ENCODE assay signal across 9 mouse cellular contexts in the genomic region with DNA sequence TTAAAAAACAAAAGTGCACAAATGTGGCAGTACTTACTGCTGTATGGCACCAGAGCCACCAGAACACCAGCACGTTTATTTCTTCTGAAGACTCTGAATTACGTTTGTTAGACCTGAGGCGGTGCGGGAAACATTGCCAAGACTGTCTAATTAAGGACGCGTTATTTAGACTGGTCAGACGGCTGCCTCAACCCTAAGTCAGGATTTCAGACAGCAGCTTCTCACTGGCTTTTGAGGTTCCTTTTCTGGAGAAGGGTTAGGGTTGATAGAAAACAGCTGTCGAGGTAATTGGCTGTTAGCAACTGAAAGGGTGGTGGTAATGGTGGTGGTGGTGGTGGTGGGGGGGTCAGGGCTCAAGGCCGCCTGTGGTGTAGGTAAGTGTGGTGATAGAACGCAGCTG. TPM values are rescaled to one million over a fixed set of nuclear protein-coding genes. Genes with fewer than 3 reads are reported as not detected.
DNase-seq lines count a peak whose midpoint lies in the region; ATAC-seq lines count a peak whose summit lies in the region.
"Had no signal": no experiment of that assay in that cellular context is flagged by ENCODE, and none has a peak within 500 bp of the region (broad histone marks: within the 10 kb centered on the region; RNA-seq: fewer than 3 reads in every experiment).

No protein-coding gene starts in this region.

- intact Hi-C loops in heart, postnatal 25 days (cut with DNase I) = no loop called here

- H3K9ac ChIP-seq in heart, embryonic 11.5 days (ENCODE audit: low read depth, low read length) = peak overlapping the region; percentile 47; the same call in 1 of the 2 replicates

- peak overlapping the region; percentile 47; the same call in 1 of the 2 replicates for H3K27ac ChIP-seq in heart, embryonic 11.5 days (ENCODE audit: low read depth, low read length)

- 3% methylated on average over 10 of the region's 10 CpGs for WGBS in heart, embryonic 11.5 days (ENCODE audit: insufficient replicate concordance)

- H3K36me3 ChIP-seq in heart, embryonic 11.5 days (ENCODE audit: control insufficient read depth, insufficient read depth, low read length) = no peaks in the 10 kb centered on the region

- peaks cover 4% of the 10 kb centered on the region for H3K4me1 ChIP-seq in heart, embryonic 11.5 days (ENCODE audit: control insufficient read depth, insufficient read depth, low read length)

- DNase-seq in heart, postnatal 25 days (ENCODE audit: low spot score) = no peak
- peak; percentile 30 for DNase-seq in MN1 (ENCODE audit: low spot score)
- peak; percentile 79 for DNase-seq in forelimb bud, embryonic 11.5 days (ENCODE audit: low read depth, low spot score)
- DNase-seq in lung, postnatal 14 days = peak; percentile 3
- no peak for DNase-seq in thymus, postnatal 14 days
- DNase-seq in layer of hippocampus, postnatal 10 days (ENCODE audit: low spot score in 2 of 2) = no peak
- no peak for DNase-seq in T-cell, adult 2 months (ENCODE audit: low spot score)

- H3K27me3 ChIP-seq in heart, embryonic 11.5 days (ENCODE audit: control insufficient read depth, insufficient read depth, low read length) = no peaks in the 10 kb centered on the region

- ATAC-seq in heart, embryonic 11.5 days (replicated peaks; ENCODE audit: insufficient number of reproducible peaks, low FRiP score, low TSS enrichment) = no peak

- H3K4me2 ChIP-seq in heart, embryonic 11.5 days = peak overlapping the region; percentile 68

- no peaks in the 10 kb centered on the region for H3K9me3 ChIP-seq in heart, embryonic 11.5 days (replicated peaks; ENCODE audit: control insufficient read depth, low read length)

- peak overlapping the region; percentile 44 for H3K4me3 ChIP-seq in heart, embryonic 11.5 days (ENCODE audit: low read depth, low read length)

RNA-seq across cellular contexts. Expression of gene Btn2a2, which starts 10.0 kb away (rescaled TPM):
- polyA plus RNA-seq in heart, embryonic 11.5 days (2014; fragmentation: Nextera tagmentation; extraction: Ambion mirVana) = 0.59 and 0.80 TPM in 2 replicates
- not detected for total RNA-seq in heart, postnatal 25 days (2021)
- under 1 TPM; 0.53 to 0.58 TPM for total RNA-seq in layer of hippocampus, postnatal 10 days (2021)

RNA-seq across cellular contexts. Expression of gene Hist1h4h, which starts 32.2 kb away (rescaled TPM):
- polyA plus RNA-seq in heart, embryonic 11.5 days (2014; fragmentation: Nextera tagmentation; extraction: Ambion mirVana) = 2.1 and 3.4 TPM in 2 replicates
- total RNA-seq in heart, postnatal 25 days (2021) = 100 to 1,000 TPM; 272 to 334 TPM
- 100 to 1,000 TPM; 280 to 315 TPM for total RNA-seq in layer of hippocampus, postnatal 10 days (2021)

RNA-seq across cellular contexts. Expression of gene Btn1a1, which starts 33.0 kb away (rescaled TPM):
- 0.97 and 1.7 TPM in 2 replicates for polyA plus RNA-seq in heart, embryonic 11.5 days (2014; fragmentation: Nextera tagmentation; extraction: Ambion mirVana)
- total RNA-seq in heart, postnatal 25 days (2021) = not detected
- not detected for total RNA-seq in layer of hippocampus, postnatal 10 days (2021)
- total RNA-seq: layer of hippocampus, postnatal 25 days had no signal

RNA-seq across cellular contexts. Expression of gene Hist1h2af, which starts 35.1 kb away (rescaled TPM):
- polyA plus RNA-seq in heart, embryonic 11.5 days (2014; fragmentation: Nextera tagmentation; extraction: Ambion mirVana) = 1.4 and 2.3 TPM in 2 replicates
- total RNA-seq in heart, postnatal 25 days (2021) = 10 to 100 TPM; 13.7 to 25.9 TPM
- 10 to 100 TPM; 45.7 to 51.3 TPM for total RNA-seq in layer of hippocampus, postnatal 10 days (2021)

RNA-seq across cellular contexts. Expression of gene Hist1h3g, which starts 36.6 kb away (rescaled TPM):
- polyA plus RNA-seq in heart, embryonic 11.5 days (2014; fragmentation: Nextera tagmentation; extraction: Ambion mirVana) = 2.8 and 3.1 TPM in 2 replicates
- 1 to 10 TPM; 3.4 to 4.1 TPM for total RNA-seq in heart, postnatal 25 days (2021)
- total RNA-seq in layer of hippocampus, postnatal 10 days (2021) = 10 to 100 TPM; 19.1 to 19.9 TPM

Comparison
In these comparisons a context has a peak if more than half of its experiments do, and no peak if none do; other contexts are left out.
1. DNase-seq: peak in MN1 (single experiment), forelimb bud, embryonic 11.5 days (single experiment) and lung, postnatal 14 days (single experiment); none in heart, postnatal 25 days (single experiment), thymus, postnatal 14 days (single experiment), layer of hippocampus, postnatal 10 days (0 of 2) and T-cell, adult 2 months (single experiment).